Mouse (Mus musculus): Measurements from ENCODE around the gene Fam163b. TPM values are rescaled to one million over a fixed set of nuclear protein-coding genes. Genes with fewer than 3 reads are reported as not detected.

Fam163b gene
- polyA plus RNA-seq, 1 experiment from 2014 or later: 0.03 TPM

DNA sequence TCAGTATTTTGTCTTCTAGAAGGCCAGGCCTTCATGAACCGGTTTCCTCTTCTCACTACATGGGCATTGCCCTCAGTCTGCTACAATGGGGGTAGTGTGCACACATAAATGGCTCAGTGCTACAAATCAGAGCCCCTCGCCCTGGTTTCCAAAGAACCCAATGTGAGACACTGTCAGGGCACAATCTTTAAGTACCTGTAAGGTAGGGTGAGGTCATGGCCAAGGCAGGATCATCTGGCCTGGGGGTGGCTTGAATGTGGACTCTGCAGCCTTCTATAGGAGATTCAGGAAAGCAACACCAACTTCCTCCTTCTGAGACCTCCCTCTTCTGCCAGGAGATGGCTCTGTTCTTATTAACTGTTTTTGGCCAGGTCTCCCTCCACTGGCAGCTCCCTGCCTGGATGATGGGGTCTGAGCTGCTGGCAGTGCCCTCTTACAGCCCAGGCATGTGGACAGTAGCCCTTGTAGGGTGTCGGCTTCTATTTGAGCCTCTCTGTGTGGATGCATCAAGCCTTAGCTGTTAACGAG lies 55.7 kb downstream of the Fam163b start:
- DNase-seq: no peak
- WGBS (ENCODE audit: insufficient replicate concordance): 49% methylated on average over 4 of the region's 4 CpGs
- Histone ChIP-seq H3K9ac (no peak overlapping the region), H3K4me1 (replicated peaks) (peaks cover 3% of the 10 kb centered on the region; the same call in 1 of the 2 replicates), H3K9me3 (replicated peaks) (no peaks in the 10 kb centered on the region), H3K4me3 (replicated peaks) (no peak overlapping the region), H3K36me3 (no peaks in the 10 kb centered on the region), H3K4me2 (no peak overlapping the region), H3K27ac (no peak overlapping the region), H3K27me3 (no peaks in the 10 kb centered on the region)
- ATAC-seq (ENCODE audit: low read depth): no peak

DNA sequence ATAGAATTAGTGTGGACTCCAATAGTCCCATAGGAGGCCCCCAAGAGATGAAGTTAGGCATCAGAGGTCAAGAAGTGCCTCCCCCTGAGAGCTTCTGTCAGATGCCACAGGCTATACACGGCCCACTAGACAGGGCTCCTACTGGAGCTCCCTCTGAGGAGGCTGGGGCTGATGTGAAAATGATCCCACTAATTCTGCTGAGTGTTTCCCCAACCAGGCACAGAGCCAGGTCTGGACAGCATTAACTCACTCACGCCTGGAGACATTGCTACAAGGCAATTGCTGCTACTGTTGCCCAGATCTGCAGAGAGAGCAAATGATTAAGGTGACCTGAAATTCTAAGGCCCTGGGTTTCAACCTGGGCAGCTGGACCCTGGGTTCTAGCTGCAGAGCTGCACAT lies 56.5 kb downstream of the Fam163b start:
- H3K9ac ChIP-seq: no peak overlapping the region

DNA sequence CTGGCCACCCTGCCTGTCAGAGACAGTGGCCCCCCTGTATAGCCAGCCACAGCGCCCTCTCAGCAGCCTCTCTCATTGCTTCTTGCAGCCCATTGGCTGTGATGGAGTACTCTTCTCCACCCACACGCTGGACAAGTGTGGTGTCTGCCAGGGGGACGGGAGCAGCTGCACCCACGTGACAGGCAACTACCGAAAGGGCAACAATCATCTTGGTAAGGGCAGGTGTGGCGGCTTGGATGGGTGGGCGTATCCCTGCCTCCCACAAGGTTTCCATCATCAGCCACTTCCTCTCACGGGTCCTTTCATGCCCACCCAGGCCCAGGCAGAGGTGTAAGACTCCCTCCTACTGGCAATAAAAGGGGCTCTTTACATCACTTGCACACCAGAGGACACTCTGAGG lies 57.3 kb downstream of the Fam163b start:
- peaks cover 3% of the 10 kb centered on the region; the same call in 1 of the 2 replicates for H3K4me1 ChIP-seq (replicated peaks)
- H3K9me3 ChIP-seq (replicated peaks): no peaks in the 10 kb centered on the region
- ATAC-seq (ENCODE audit: low read depth) (no peak), DNase-seq (no peak)
- H3K36me3 ChIP-seq: no peaks in the 10 kb centered on the region
- H3K27me3 ChIP-seq: no peaks in the 10 kb centered on the region
- H3K4me2 ChIP-seq: no peak overlapping the region
- 45% methylated on average over 8 of the region's 8 CpGs for whole genome bisulfite sequencing (ENCODE audit: insufficient replicate concordance)
- no peak overlapping the region for H3K4me3 ChIP-seq (replicated peaks)
- H3K27ac ChIP-seq: no peak overlapping the region
- no peak overlapping the region for H3K9ac ChIP-seq

More for the DNA sequence above, 56.5 kb downstream of the Fam163b start:
- ATAC-seq (ENCODE audit: low read depth) (no peak), DNase-seq (no peak)
- Histone ChIP-seq H3K4me2 (no peak overlapping the region), H3K27me3 (no peaks in the 10 kb centered on the region), H3K4me3 (replicated peaks) (no peak overlapping the region), H3K27ac (no peak overlapping the region), H3K36me3 (no peaks in the 10 kb centered on the region), H3K4me1 (replicated peaks) (peaks cover 3% of the 10 kb centered on the region; the same call in 1 of the 2 replicates), H3K9me3 (replicated peaks) (no peaks in the 10 kb centered on the region)
- WGBS (ENCODE audit: insufficient replicate concordance): 31% methylated on average over 2 of the region's 2 CpGs

- DNase-seq (no peak), ATAC-seq (ENCODE audit: low read depth) (no peak)
- no peak overlapping the region for H3K27ac ChIP-seq
- peaks cover 8% of the 10 kb centered on the region for H3K27me3 ChIP-seq
- 52% methylated on average over 12 of the region's 12 CpGs for WGBS (ENCODE audit: insufficient replicate concordance)
- H3K9me3 ChIP-seq (replicated peaks): no peaks in the 10 kb centered on the region
- H3K4me3 ChIP-seq (replicated peaks): no peak overlapping the region
- no peak overlapping the region for H3K4me2 ChIP-seq
- peaks cover 9% of the 10 kb centered on the region for H3K4me1 ChIP-seq (replicated peaks)
- H3K9ac ChIP-seq: no peak overlapping the region
- H3K36me3 ChIP-seq: no peaks in the 10 kb centered on the region
These were observed 58.4 kb downstream of the Fam163b start for GRCm38 (mm10) chr2:27083761-27084475.

DNA sequence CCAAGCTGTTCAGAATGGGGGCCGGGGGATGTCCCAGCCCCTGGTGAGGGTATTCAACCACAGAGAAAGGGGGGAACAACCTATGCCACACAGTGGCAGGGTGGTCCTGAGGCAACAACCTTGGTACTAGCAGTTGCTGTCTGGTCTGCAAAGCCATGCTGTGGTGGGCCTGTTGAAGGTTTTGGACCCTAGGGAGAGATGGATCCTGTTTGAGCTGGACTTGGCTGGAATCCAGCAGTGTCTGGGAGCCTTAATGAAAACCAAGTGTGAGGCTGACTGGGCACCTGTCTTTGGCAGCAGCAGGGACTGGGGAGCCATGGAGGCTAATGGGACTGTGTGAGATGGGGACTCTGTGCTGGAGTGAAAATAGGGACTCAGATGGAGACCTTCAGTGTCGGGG lies 62.6 kb downstream of the Fam163b start:
- peaks cover 23% of the 10 kb centered on the region for H3K27me3 ChIP-seq
- no peak overlapping the region for H3K9ac ChIP-seq
- H3K27ac ChIP-seq: no peak overlapping the region
- DNase-seq (no peak), ATAC-seq (ENCODE audit: low read depth) (no peak)
- H3K36me3 ChIP-seq: no peaks in the 10 kb centered on the region
- 50% methylated on average over 2 of the region's 2 CpGs for WGBS (ENCODE audit: insufficient replicate concordance)
- no peaks in the 10 kb centered on the region for H3K9me3 ChIP-seq (replicated peaks)
- no peak overlapping the region for H3K4me2 ChIP-seq
- peaks cover 10% of the 10 kb centered on the region for H3K4me1 ChIP-seq (replicated peaks)
- no peak overlapping the region for H3K4me3 ChIP-seq (replicated peaks)

DNA sequence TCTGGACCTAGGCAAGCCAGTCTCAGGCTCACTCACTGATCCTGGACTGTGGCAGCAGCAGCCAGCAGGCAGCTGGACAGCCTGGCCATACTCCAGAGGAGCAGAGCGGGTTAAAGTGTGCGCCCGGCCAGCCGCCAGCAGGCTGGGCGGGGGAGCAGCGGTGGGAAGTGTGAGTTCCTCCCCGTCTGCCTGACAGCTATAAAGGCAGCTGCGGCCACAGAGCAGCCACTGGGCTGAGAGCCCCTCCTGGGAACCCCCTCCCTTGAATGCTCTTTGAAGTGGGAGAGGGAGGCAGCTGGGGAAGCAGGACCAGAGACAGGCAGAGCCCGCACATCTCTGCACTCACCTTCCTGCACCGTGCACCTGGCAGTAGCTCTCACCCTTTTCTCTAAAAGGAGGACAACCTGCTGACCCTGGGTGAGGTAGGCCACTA lies 63.1 kb downstream of the Fam163b start, which contains the start of gene Adamtsl2:
TSS of gene Adamtsl2 (plus strand) at position 228 of the 433 bp plus-strand sequence.
- no peak within 1 kb of the TSS for H3K4me3 ChIP-seq (replicated peaks)
- H3K9me3 ChIP-seq (replicated peaks): no peaks in the 10 kb centered on the region
- H3K36me3 ChIP-seq: no peaks in the 10 kb centered on the region
- H3K27me3 ChIP-seq: peaks cover 23% of the 10 kb centered on the region
- DNase-seq: no peak
- peaks cover 10% of the 10 kb centered on the region for H3K4me1 ChIP-seq (replicated peaks)
- no peak for ATAC-seq (ENCODE audit: low read depth)
- WGBS (ENCODE audit: insufficient replicate concordance): 3% methylated on average over 10 of the region's 10 CpGs
- no peak within 1 kb of the TSS for H3K4me2 ChIP-seq
- no peak within 1 kb of the TSS for H3K9ac ChIP-seq
- H3K27ac ChIP-seq: no peak within 1 kb of the TSS

DNA sequence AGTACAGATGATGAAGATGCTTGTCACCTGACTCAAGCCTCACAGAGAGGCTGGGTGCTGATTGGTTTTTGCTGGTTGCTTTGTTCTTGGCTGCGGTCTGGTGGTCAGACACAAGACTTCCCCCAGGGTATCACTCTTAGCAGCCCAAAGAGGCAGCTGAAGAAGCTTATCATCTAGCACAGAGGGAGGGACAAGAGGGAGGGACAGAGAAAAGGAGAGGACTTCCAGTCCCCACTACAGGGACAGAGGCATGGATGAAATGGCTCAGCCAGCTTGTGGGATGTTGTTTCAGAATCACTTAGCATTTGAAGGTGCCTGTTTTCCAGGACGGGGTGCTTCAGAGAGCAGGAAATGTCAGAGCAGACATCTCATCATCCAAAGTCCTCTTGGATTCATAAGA lies 64.0 kb downstream of the Fam163b start:
- no peak overlapping the region for H3K4me3 ChIP-seq (replicated peaks)
- no peak overlapping the region for H3K4me2 ChIP-seq
- no peak for DNase-seq
- no peaks in the 10 kb centered on the region for H3K36me3 ChIP-seq
- 20% methylated on average over 2 of the region's 2 CpGs for WGBS (ENCODE audit: insufficient replicate concordance)
- no peak overlapping the region for H3K27ac ChIP-seq
- ATAC-seq (ENCODE audit: low read depth): no peak
- no peak overlapping the region for H3K9ac ChIP-seq
- no peaks in the 10 kb centered on the region for H3K9me3 ChIP-seq (replicated peaks)
- H3K4me1 ChIP-seq (replicated peaks): peaks cover 10% of the 10 kb centered on the region
- H3K27me3 ChIP-seq: peaks cover 23% of the 10 kb centered on the region

- no peak overlapping the region for H3K27ac ChIP-seq
- H3K4me3 ChIP-seq (replicated peaks): no peak overlapping the region
- H3K4me1 ChIP-seq (replicated peaks): peaks cover 10% of the 10 kb centered on the region
- peaks cover 23% of the 10 kb centered on the region for H3K27me3 ChIP-seq
- ATAC-seq (ENCODE audit: low read depth) (no peak), DNase-seq (no peak)
- no peaks in the 10 kb centered on the region for H3K36me3 ChIP-seq
- H3K4me2 ChIP-seq: no peak overlapping the region
- WGBS (ENCODE audit: insufficient replicate concordance): 48% methylated on average over 10 of the region's 10 CpGs
- no peak overlapping the region for H3K9ac ChIP-seq
- no peaks in the 10 kb centered on the region for H3K9me3 ChIP-seq (replicated peaks)
These were observed 64.5 kb downstream of the Fam163b start for GRCm38 (mm10) chr2:27077655-27078244.

DNA sequence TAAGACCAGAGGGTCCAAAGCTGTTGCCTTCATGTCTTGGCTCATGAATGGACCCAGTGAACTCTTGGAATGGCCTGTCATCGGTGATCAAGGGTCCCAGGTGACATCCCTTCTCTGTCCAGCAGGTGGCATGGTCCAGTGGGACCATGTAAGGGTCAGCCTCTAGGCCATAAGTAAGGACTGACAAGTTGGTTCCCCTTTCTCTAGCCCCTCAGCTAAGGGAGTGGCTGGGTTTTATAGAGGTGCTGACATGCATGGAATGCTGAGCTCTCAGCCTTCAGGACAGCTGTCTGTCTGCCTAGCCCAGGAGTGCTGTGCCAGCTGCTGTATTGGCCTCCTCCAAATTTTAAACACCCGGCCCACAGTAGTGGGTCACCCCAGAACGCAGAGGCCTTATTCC lies 66.8 kb downstream of the Fam163b start:
- 45% methylated on average over 3 of the region's 3 CpGs for WGBS (ENCODE audit: insufficient replicate concordance)
- Histone ChIP-seq H3K4me2 (no peak overlapping the region), H3K9me3 (replicated peaks) (no peaks in the 10 kb centered on the region), H3K36me3 (no peaks in the 10 kb centered on the region), H3K27ac (no peak overlapping the region), H3K9ac (no peak overlapping the region), H3K27me3 (peaks cover 23% of the 10 kb centered on the region), H3K4me3 (replicated peaks) (no peak overlapping the region), H3K4me1 (replicated peaks) (peaks cover 10% of the 10 kb centered on the region)
- ATAC-seq (ENCODE audit: low read depth) (no peak), DNase-seq (no peak)

DNA sequence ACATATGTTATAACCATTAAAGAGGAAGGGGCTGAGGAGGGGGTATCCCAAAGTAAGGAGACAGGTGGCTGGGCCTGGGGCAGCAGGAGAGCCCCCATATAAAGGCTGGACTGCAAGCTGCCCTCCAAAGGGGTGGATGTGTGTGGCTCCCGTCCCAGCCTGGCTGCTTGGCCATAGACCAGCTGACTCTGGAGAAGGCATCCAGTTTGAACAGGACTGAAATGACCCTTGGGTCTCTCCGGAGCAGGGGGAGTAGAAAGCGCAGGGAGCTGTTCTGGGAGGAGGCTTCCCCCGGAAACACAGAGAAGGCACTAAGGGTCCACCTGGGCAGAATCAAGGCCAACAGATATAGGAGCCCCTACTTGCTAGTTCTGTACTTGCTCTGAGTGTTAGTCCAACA lies 67.5 kb downstream of the Fam163b start:
- H3K27ac ChIP-seq: no peak overlapping the region
- no peak for DNase-seq
- peaks cover 23% of the 10 kb centered on the region for H3K27me3 ChIP-seq
- H3K4me3 ChIP-seq (replicated peaks): no peak overlapping the region
- H3K9ac ChIP-seq: no peak overlapping the region
- no peak for ATAC-seq (ENCODE audit: low read depth)
- no peaks in the 10 kb centered on the region for H3K36me3 ChIP-seq
- peaks cover 10% of the 10 kb centered on the region for H3K4me1 ChIP-seq (replicated peaks)
- WGBS (ENCODE audit: insufficient replicate concordance): 67% methylated on average over 4 of the region's 4 CpGs
- H3K9me3 ChIP-seq (replicated peaks): no peaks in the 10 kb centered on the region
- no peak overlapping the region for H3K4me2 ChIP-seq

DNA sequence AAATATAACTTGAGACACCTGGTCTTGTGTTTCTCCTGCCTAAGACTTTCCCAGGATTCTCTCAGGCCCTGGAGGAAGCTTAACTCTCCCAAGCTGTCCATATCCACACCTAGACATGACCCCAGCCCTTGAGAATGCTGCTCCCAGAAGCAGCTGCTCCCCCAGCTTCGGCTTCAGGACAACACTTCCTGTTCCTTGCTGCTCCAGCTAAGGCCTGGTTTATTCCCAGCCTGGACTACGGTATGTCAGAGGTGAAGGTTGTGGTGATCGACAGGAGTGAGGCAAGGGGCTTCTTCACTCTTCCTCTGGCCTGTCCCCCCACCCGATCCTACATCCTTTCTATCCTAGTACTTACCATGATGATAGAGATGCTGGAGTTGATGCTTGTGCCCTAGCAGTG lies 68.9 kb downstream of the Fam163b start:
- Histone ChIP-seq H3K27me3 (peaks cover 10% of the 10 kb centered on the region), H3K9me3 (replicated peaks) (no peaks in the 10 kb centered on the region), H3K36me3 (no peaks in the 10 kb centered on the region), H3K27ac (no peak overlapping the region), H3K4me3 (replicated peaks) (no peak overlapping the region), H3K9ac (no peak overlapping the region), H3K4me2 (no peak overlapping the region), H3K4me1 (replicated peaks) (no peaks in the 10 kb centered on the region)
- ATAC-seq (ENCODE audit: low read depth) (no peak), DNase-seq (no peak)
- WGBS (ENCODE audit: insufficient replicate concordance): 39% methylated on average over 4 of the region's 4 CpGs
